Mouse (Mus musculus) neural tube, embryonic 10.5 days (tissue): ENCODE measurements around the gene Ice1.

Experiments
- DNase-seq: peaks from one replicate; pipeline ENCODE4 v3.0.0-alpha.2; 2017; ENCODE audit warnings: low spot score; ENCODE audit errors: extremely low spot score

The Ice1 gene

GRCm38 (mm10) chr13:70637282-70637661, at the start of gene Ice1:
Gene Ice1 (minus strand): TSS chr13:70637634.
- no peak for DNase-seq

- DNase-seq: no peak
These were observed 48.4 kb upstream of the Ice1 start for GRCm38 (mm10) chr13:70685825-70686224.

GRCm38 (mm10) chr13:70684976-70685609, 47.7 kb upstream of the Ice1 start:
- no peak for DNase-seq

- DNase-seq: no peak
These were observed 44.2 kb upstream of the Ice1 start for GRCm38 (mm10) chr13:70681411-70682183.

- no peak for DNase-seq
These were observed 42.9 kb upstream of the Ice1 start for GRCm38 (mm10) chr13:70680316-70680715.

- no peak for DNase-seq
These were observed 40.3 kb upstream of the Ice1 start for GRCm38 (mm10) chr13:70677689-70678088.

GRCm38 (mm10) chr13:70676243-70677183, 39.1 kb upstream of the Ice1 start:
- no peak for DNase-seq

- no peak for DNase-seq
These were observed 37.6 kb upstream of the Ice1 start for GRCm38 (mm10) chr13:70674998-70675397.

GRCm38 (mm10) chr13:70670080-70670479, 32.6 kb upstream of the Ice1 start:
- DNase-seq: no peak

GRCm38 (mm10) chr13:70659715-70660114, 22.3 kb upstream of the Ice1 start:
- DNase-seq: no peak

GRCm38 (mm10) chr13:70656741-70657140, 19.3 kb upstream of the Ice1 start:
- no peak for DNase-seq

GRCm38 (mm10) chr13:70656329-70656728, 18.9 kb upstream of the Ice1 start:
- DNase-seq: no peak

- DNase-seq: no peak
These were observed 18.1 kb upstream of the Ice1 start for GRCm38 (mm10) chr13:70655570-70655969.

GRCm38 (mm10) chr13:70654091-70654770, 16.8 kb upstream of the Ice1 start:
- DNase-seq: no peak

GRCm38 (mm10) chr13:70653457-70653856, 16.0 kb upstream of the Ice1 start:
- no peak for DNase-seq

GRCm38 (mm10) chr13:70650011-70650436, 12.6 kb upstream of the Ice1 start:
- peak; percentile 12 for DNase-seq

- DNase-seq: peak; percentile 12
These were observed 8.6 kb upstream of the Ice1 start for GRCm38 (mm10) chr13:70645968-70646505.

- no peak for DNase-seq
These were observed 6.6 kb upstream of the Ice1 start for GRCm38 (mm10) chr13:70644083-70644462.

- peak; percentile 72 for DNase-seq
These were observed 6.1 kb upstream of the Ice1 start for GRCm38 (mm10) chr13:70643408-70644082.

GRCm38 (mm10) chr13:70641941-70642340, 4.5 kb upstream of the Ice1 start:
- DNase-seq: peak; percentile 3
